Mouse (Mus musculus): ENCODE results near the gene Il11ra1. TPM values are rescaled to one million over a fixed set of nuclear protein-coding genes. Genes with fewer than 3 reads are reported as not detected.
"Not testable (repeated sequence)": the region's sequence is repeated elsewhere in the genome, so short reads cannot be mapped to it uniquely, and the experiment has no call there.

The Il11ra1 gene
- polyA plus RNA-seq, 1 experiment from 2014 or later, result 63.8 TPM

DNA sequence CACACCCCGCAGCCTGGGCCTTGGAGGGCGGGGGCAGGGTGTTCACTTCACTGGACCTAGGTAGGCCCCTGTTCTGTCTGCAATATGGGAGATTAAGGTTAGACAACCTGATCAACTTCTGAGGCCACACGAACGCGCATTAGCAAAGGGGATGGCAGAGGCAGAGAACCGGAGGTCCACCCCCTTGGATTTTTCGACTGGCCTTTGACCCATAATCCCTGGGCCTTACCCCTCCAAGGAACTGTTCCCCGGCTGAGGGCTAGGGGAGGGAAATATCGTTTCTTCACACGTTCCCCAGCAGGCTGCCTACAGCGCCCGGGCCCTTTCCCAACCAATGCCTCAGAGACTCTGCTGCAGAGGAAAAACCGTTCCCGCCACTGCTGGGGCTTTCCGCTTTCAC is 3.3 kb upstream of the Il11ra1 start:
- ATAC-seq; H3K4me3 ChIP-seq (ENCODE audit: low read depth, low read length): not testable (repeated sequence)

GRCm38 (mm10) chr4:41696930-41697841 is 2.6 kb upstream of the Il11ra1 start, which contains the start of gene Cntfr:
TSS of gene Cntfr (minus strand) at chr4:41697089.
- H3K4me2 ChIP-seq (replicated peaks; ENCODE audit: low read depth), result peak within 1 kb of the TSS; percentile 43
- whole genome bisulfite sequencing, result 12% methylated on average over 23 of the region's 40 CpGs
- H3K9ac ChIP-seq (ENCODE audit: low read depth, low read length); H3K4me1 ChIP-seq (replicated peaks; ENCODE audit: control insufficient read depth, insufficient read depth, low read length); H3K9me3 ChIP-seq (ENCODE audit: control insufficient read depth); H3K4me3 ChIP-seq (ENCODE audit: low read depth, low read length); H3K36me3 ChIP-seq (ENCODE audit: control insufficient read depth, insufficient read depth); ATAC-seq; H3K27me3 ChIP-seq (replicated peaks; ENCODE audit: control insufficient read depth, insufficient read depth, low read length); H3K27ac ChIP-seq (ENCODE audit: low read depth, low read length): not testable (repeated sequence)
- TF ChIP-seq CTCF (IDR thresholded peaks at IDR 0.05; ENCODE audit: low read depth), result peak; percentile 77

More for the DNA sequence above, 3.3 kb upstream of the Il11ra1 start:
- H3K36me3 ChIP-seq (ENCODE audit: control insufficient read depth, insufficient read depth); H3K9me3 ChIP-seq (ENCODE audit: control insufficient read depth); H3K27me3 ChIP-seq (replicated peaks; ENCODE audit: control insufficient read depth, insufficient read depth, low read length); H3K4me1 ChIP-seq (replicated peaks; ENCODE audit: control insufficient read depth, insufficient read depth, low read length); H3K9ac ChIP-seq (ENCODE audit: low read depth, low read length); H3K27ac ChIP-seq (ENCODE audit: low read depth, low read length): not testable (repeated sequence)
- peak overlapping the region; percentile 43; the same call in 1 of the 2 replicates for H3K4me2 ChIP-seq (replicated peaks; ENCODE audit: low read depth)
- WGBS, result 18% methylated on average over 13 of the region's 15 CpGs

DNA sequence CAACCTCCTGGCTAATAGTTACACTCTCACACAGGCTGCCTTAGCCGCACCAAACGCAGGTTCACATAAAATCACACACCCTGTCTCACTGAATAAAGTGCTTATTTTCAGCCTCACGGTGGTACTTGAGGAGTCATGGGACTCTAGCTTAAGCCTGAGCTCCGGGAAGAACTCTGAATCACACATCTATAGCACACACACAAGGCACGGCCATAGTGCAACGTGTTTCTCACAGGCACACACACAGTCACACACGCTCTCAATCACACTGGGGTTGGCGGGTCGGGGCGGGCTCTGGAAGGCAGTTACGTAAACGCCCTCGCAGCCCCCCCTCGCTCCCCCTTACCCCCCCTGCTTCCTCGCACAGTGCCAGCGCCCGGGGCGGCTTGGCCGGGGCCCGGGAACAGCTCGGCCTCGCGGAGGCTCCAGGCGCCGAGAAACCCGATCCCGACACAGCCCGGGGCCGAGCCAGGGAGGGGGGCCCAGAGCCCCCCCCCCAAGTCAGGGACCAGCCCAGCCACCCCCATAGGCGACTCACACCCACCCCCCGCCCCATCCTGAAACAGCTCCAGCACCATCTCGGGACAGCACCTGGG is 1.3 kb upstream of the Il11ra1 start:
- H3K4me2 ChIP-seq (replicated peaks; ENCODE audit: low read depth); H3K4me3 ChIP-seq (ENCODE audit: low read depth, low read length); H3K9me3 ChIP-seq (ENCODE audit: control insufficient read depth); H3K36me3 ChIP-seq (ENCODE audit: control insufficient read depth, insufficient read depth); H3K27ac ChIP-seq (ENCODE audit: low read depth, low read length); H3K9ac ChIP-seq (ENCODE audit: low read depth, low read length); ATAC-seq; H3K27me3 ChIP-seq (replicated peaks; ENCODE audit: control insufficient read depth, insufficient read depth, low read length); H3K4me1 ChIP-seq (replicated peaks; ENCODE audit: control insufficient read depth, insufficient read depth, low read length): not testable (repeated sequence)
- 14% methylated on average over 15 of the region's 32 CpGs for WGBS

DNA sequence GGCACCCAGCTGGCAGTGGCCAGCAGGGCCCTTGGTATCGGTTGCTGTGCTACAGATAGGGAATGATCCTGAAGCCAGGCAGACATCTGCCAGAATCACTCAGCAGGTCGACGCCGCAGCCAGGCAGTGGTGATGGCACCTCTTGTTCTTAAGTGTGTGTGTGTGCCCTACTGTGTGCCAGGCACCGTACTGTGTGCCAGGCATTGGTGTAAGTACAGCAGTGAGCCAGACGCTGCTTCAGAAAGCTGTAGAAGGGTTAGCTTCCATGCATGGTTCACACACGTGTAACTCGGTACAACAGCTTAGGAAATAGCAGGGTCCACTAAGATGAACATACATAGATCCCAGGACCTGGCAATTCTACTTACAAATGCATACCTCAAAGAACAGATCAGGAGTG is 435 bp downstream of the Il11ra1 start:
- H3K4me1 ChIP-seq (replicated peaks; ENCODE audit: control insufficient read depth, insufficient read depth, low read length); ATAC-seq; H3K4me2 ChIP-seq (replicated peaks; ENCODE audit: low read depth); H3K27ac ChIP-seq (ENCODE audit: low read depth, low read length); H3K36me3 ChIP-seq (ENCODE audit: control insufficient read depth, insufficient read depth); H3K9ac ChIP-seq (ENCODE audit: low read depth, low read length); H3K27me3 ChIP-seq (replicated peaks; ENCODE audit: control insufficient read depth, insufficient read depth, low read length); H3K4me3 ChIP-seq (ENCODE audit: low read depth, low read length); H3K9me3 ChIP-seq (ENCODE audit: control insufficient read depth): not testable (repeated sequence)
- 80% methylated on average over 2 of the region's 8 CpGs for WGBS

DNA sequence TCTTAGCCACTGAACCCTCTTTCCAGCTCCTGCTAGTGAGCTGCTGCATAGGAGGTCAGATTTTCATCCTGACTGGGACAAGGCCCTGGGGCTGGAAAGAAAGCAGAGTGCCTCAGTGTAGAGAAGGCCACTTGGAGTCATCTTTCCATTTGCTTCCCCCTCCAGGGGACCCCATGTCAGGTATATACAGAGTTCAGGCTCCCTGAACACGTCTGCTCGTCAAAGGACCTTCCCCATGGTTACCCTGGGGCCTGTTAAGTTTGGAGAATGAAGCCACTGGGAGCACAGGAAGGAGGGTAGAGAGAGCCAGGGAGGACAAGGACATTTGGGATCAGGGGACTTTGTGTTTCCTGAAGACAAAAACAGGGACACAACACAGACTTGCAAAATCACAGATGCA is 2.4 kb downstream of the Il11ra1 start:
- H3K27ac ChIP-seq (ENCODE audit: low read depth, low read length); H3K27me3 ChIP-seq (replicated peaks; ENCODE audit: control insufficient read depth, insufficient read depth, low read length); H3K36me3 ChIP-seq (ENCODE audit: control insufficient read depth, insufficient read depth); H3K4me3 ChIP-seq (ENCODE audit: low read depth, low read length); H3K4me2 ChIP-seq (replicated peaks; ENCODE audit: low read depth); H3K9me3 ChIP-seq (ENCODE audit: control insufficient read depth); H3K9ac ChIP-seq (ENCODE audit: low read depth, low read length); H3K4me1 ChIP-seq (replicated peaks; ENCODE audit: control insufficient read depth, insufficient read depth, low read length); ATAC-seq: not testable (repeated sequence)
- whole genome bisulfite sequencing, result 74% methylated on average over 2 of the region's 2 CpGs

GRCm38 (mm10) chr4:41704651-41705050 is 4.9 kb downstream of the Il11ra1 start:
- Histone ChIP-seq H3K4me1 (replicated peaks; ENCODE audit: control insufficient read depth, insufficient read depth, low read length) (no peaks in the 10 kb centered on the region), H3K9ac (ENCODE audit: low read depth, low read length) (no peak overlapping the region), H3K27ac (ENCODE audit: low read depth, low read length) (no peak overlapping the region), H3K4me3 (ENCODE audit: low read depth, low read length) (no peak overlapping the region), H3K9me3 (ENCODE audit: control insufficient read depth) (no peaks in the 10 kb centered on the region), H3K36me3 (ENCODE audit: control insufficient read depth, insufficient read depth) (no peaks in the 10 kb centered on the region), H3K27me3 (replicated peaks; ENCODE audit: control insufficient read depth, insufficient read depth, low read length) (no peaks in the 10 kb centered on the region), H3K4me2 (replicated peaks; ENCODE audit: low read depth) (no peak overlapping the region)
- no peak for TF ChIP-seq CTCF (IDR thresholded peaks at IDR 0.05; ENCODE audit: low read depth)
- 4% methylated on average over 5 of the region's 5 CpGs for WGBS
- ATAC-seq, result no peak

All from intestine, postnatal 0 days (tissue).